Mouse (Mus musculus) lung, postnatal 36 days (tissue): ENCODE results near the gene Pbrm1.

ENCODE experiments used
- DNase-seq: peaks from one replicate; pipeline ENCODE4 v3.0.0; 2022; ENCODE audit warnings: mixed read lengths

The Pbrm1 gene

DNA sequence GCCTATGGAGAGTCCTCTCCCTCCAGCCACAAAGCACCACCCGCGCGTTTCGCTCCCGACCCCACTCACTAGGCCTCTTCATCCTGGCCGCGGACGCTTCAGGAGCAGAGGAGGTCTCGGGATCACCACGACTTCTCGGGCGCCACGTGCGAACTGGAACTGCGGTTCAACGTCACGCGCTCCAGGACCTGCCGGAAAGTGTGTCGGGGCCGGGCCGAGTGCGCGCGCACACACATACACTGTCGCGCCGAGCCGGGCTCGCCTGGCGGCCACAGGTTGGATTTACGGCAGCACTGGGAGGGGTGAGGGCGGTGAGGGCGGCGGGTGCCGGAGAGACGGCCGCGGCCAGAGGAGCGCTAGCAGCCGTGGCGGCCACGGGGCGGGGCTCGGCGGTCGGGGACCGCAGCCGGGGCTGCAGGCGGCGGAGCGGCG, at the start of gene Pbrm1, which contains the start of gene Gnl3:
Gene Pbrm1 (plus strand): TSS at position 279 of the 432 bp plus-strand sequence.
Gene Gnl3 (minus strand): TSS at position 293 of the 432 bp plus-strand sequence.
- peak; percentile 97 for DNase-seq

DNA sequence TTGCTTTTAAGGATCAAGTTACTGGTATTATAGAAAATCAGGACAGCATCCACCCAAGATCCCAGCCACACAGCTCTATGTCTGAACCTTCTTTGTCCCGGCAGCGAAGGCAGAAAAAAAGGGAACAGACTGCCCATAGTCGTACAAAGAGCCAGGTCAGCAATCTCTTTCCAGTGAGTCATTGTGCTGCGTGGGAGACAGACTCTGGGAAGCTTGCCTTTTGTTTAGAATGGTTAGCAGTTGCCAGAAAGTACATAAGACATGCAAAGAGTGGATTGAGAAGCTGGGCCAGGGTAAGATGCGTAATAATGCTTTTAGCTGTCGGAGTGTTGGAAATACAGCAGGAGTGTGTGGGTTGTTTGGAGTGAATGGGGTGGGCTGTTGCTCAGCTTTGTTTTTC, 44.7 kb upstream of the Pbrm1 start:
- peak; percentile 46 for DNase-seq

DNA sequence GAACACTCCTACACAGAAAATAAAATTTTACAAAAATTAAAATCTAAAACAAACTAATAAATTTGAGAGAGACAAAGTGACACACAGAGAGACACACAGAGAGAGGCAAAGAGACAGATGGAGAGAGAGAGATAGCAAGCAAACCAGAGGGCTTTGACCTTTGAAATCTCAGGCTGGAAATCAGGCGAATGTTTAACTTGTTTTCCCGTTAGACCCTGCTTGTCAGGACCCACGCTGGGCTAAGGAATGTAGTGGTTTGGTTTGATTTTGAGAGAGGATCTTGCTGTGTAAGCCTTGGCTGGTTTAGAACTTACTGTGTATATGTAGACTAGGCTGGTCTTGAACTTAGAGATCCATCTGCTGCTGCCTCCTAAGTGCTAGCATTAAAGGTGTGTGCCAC, 42.7 kb upstream of the Pbrm1 start:
- DNase-seq, result no peak

DNA sequence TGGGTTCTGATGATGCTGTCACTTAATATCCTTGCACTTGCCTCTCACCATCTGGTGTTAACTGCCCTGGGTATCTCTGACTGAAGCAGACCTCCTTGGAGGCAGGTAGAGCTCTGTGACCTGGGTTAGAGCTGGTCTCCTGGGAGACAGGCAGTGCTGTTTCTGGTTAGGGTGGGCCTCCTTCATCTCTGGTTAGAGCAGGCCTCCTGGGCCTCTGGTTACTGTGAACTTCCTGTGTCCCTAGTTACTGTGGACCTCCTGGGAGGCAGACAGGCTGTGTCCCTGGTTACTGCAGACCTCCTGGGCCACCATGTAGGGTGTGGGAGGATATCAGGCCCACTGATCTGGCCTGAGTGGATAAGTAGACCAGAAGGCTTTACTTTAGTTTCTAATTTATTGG, 22.5 kb upstream of the Pbrm1 start:
- no peak for DNase-seq

DNA sequence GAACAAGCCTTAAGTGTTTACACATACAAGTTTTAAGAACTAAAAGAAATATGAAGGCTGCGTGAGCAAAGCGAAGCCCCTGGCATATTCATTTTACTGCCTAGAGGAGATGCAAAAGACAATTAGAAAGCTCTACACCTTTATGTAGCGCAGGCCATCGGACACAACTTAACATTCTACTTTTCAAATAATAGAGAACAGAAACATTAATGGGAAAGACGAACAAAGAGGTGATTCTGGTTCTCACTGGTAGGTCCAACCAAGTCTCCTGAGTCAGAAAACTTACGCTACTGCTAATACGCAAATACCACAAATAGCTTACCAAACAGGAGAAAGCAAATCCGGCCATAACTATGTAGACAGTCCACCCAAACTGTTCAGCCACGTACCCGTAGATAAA, 18.6 kb upstream of the Pbrm1 start:
- DNase-seq, result no peak

DNA sequence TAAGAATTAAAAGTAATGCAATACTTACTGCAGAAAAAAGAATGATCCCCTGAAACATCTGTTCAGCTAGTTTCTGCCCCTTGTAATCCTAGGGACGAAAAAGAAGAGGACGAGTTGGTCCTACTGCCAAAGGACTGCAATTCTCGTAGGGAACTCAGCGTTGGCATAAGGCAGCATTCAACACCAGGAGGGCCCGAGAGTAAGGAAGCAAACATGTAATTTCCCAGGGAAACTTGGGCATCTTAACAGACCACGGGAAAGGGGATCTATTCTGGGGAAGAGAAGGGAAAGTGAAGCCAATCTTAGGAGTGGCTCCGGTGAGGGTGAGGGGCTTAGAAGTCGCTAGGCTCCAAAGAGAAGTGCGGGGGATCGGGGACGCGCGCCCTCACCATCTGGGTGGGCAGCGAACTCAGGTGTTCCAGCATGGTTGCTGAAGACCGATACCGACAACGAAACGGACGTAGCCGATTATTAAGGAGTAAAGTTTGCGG, 18.1 kb upstream of the Pbrm1 start:
- no peak for DNase-seq

DNA sequence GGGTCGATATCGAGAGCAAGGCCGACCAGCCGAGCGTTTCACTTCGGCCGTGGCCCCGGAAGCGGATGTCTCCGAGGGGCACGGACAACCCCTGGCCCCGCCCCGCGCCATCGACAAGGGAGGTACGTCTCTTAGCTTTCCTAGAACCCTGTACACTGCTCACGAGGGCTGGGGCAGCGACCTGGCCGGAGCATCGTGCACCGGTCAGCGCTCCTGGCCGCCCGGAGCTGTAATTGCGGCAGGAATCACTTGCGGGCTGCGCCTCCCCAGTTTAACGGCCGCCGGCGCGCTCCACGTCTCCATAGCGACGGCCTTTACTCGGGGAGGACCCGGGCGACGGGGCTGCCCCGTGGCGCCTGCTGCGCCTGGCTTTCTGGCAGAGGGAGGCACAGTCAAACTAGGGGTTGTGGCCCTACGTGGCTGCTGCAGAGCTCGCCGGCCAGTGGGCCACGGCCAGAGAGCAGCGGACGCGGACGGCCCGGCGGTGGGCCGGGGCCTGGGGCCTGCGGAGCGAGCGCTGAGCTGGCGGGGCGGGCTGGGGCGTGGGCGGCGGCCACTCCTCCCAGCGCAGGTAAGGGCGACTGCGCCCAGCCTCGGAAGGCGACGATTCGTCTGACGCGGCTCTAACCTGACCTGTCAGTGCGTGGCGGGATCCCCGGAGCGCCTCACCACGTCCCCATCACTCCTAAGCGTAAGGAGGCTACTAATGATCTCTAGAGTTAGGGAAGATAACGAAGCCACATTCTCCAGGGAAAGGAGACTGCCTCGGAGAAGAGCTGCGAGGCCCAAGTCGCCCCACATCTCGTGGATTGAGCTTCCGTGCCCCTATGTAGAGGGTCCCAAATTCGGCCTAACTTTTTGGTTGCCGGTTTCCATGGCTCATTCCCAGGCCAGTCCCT, 17.4 kb upstream of the Pbrm1 start, which contains the start of the genes Glt8d1 and Spcs1:
Gene Glt8d1 (plus strand): TSS at position 94 of the 899 bp plus-strand sequence.
Gene Spcs1 (minus strand): TSS at position 366 of the 899 bp plus-strand sequence.
- peak; percentile 90 for DNase-seq

DNA sequence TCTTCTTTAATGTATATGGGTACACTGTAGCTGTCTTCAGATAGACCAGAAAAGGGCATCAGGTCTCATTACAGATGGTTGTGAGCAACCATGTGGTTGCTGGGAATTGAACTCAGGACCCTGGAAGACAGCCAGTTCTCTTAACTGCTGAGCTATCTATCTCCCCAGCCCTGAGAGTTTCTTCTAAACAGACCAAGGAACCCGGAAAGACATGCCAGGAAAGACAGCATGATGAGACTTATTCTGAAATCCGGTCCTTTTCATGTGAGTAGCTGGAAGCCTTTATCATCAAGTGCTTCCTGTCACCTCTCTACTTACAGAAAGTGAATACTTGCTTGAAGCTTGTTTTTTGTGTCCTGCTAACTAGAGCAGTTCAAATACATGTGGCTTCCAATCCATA, 14.4 kb upstream of the Pbrm1 start:
- no peak for DNase-seq

DNA sequence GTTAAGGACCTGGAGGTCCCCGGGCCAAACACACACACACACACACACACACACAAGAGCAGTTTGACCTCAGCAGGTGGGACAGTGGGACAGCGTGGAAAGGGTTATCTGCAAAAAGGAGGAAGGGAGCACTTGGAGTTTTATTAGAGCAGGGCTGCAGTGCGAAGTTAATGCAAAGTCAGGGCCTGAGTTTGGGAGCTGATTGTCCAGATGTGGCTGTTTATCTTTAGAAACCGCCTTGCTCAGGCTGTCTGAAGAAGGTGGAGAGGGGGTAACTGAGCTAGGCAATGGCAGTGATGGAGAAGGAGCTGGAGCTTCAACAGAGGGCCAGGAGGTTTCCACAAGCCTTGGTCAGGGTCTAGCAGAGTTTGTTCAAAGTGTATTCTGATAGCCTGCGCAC, 12.2 kb upstream of the Pbrm1 start:
- DNase-seq, result no peak

DNA sequence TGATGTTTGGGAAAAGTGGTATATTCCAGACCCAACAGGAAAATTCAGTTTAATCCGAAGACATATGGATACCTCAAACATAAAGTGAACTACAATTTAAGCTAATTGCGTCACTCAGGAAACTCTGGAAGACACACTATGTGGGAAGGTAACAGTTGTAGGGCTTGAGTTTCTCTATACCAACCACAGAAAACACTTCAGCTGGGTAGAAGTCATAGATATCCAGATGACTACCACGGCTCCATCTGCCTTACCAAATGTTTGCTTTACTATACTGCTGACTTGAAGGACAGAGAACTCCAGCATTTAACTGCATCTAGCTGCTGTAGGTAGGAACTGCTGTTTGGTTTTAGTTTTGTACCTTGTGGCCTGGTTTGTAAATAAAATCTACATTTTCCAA, 7.3 kb upstream of the Pbrm1 start:
- no peak for DNase-seq

DNA sequence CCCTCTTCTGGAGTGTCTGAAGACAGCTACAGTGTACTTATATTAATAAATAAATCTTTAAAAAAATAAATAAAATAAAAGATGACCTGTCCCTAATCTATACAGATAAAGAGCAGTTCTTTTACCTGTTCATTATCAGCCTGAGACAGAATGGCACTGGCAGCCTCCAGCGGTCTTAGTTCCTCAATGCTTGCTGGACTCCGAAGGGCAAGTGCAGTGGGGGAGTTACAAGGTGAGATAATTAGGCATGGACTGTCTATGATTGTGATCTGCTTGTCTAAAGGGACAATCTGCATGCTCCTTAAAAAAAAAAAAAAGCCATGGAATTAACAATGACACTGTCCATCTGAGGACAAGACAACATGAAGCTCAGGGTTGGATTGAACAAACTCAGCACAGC, 5.0 kb upstream of the Pbrm1 start:
- no peak for DNase-seq

DNA sequence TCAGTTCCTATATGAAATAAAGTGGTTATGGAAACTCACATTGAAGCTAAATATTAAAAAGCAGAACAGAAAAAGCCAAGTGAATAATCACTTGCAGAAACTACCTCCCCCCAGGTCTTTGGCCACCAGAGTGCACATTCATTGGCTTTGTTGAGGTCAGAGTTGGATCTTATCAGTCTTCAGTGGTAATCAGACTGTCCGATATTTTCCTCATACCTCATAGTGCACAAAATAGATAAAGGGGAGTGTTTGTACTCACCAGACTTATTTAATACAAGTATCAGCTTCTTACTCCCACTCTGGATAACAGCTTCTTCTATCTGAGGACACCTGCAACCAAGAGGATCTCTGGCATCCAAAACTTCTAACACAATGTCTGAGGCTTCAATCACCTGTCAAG, 2.9 kb upstream of the Pbrm1 start:
- no peak for DNase-seq

DNA sequence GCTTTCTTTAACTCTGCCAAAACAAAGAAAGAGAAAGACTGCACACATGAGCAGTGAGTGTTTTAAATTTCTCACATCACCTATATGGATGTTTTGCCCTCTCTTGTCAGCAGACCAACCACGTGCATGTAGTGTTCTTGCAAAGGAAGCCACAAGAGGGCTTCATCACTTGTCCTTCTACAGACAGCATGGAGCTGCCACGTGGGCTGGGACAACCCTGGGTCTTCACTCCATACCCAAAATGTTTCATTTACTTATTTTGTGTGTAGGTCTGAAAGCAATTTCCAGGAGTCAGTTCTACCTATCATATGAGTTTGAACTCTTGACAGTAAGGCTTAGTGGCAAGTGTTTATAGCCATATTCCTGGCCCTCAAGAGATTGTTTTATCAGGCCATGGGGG, 1.1 kb upstream of the Pbrm1 start:
- peak; percentile 13 for DNase-seq

DNA sequence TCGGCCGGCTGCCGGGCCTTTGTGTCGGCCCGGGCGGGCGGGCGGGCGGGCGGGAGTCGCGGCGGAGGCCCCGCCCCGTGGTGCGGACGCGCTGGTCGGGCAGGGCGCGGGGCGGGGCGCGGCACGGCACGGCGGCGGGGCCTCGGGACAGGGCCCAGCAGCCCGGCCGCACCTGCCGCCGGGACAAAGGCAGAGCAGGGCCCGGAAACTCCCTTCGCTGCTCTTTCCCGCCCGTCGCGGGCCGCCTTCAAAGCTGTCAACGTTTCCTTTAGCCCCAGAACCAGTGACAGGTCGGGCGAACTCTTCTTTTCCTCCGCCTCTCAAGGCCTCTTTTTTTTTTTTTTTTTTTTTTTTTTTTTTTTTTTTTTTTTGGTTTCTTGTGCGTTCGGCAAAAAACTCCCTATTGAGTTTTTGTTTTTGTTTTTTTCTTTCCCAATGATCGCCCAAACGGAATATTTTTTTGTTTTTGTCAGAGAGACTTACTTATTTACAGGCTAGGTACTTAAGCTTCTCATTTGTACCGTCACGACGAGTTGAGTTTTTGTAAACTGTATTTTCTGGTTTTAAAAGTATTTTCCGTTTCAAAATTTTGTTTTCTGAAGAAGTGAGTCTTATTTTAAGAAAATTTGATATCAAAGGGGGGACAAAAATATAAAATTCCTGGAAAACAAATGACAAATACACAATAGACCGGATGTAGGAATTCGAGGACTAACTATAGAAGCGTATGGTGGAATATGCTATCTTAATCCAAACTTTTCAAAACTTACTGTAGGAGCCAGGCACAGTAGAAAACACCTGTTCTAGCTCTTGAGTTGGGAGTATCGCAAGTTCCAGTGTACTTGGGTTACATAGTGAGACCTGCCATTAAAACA, 630 bp downstream of the Pbrm1 start:
- DNase-seq, result peak; percentile 80

DNA sequence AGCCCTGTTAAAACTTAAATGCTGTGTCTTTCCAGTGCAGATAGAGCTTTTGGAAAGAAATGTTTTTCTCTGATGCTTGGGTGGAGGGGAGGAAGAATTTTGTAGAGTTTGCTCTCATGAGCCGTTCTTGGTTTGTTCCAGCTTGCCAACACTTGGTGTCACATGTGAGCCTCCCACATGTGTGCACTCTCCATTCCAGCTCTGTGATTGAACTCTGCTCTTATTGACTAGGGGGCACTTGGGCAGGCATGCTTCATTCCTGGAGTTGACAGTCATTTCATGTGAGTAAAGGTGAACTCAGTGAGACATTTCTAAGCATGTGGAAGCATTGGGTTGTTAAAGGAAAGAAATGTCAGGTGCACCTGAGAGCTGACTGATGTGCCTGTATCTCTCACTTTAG, 3.6 kb downstream of the Pbrm1 start:
- DNase-seq, result no peak

DNA sequence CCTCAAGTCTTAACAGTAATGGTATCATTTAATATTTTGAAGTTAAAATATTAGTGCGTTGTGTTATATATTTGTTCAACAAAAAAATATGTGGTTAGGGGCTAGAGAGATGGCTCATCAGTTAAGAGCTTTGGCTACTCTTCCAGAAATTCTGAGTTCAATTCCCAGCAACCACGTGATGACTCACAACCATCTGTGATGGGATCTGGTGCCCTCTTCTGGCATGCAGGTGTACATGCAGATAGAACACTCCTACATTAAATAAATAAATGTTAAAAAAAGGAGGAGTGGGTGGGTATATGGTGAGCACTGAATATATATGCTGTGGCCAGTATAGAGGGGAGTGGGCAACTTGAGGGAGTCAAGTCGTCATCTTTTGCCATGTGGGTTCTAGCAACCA, 6.8 kb downstream of the Pbrm1 start:
- DNase-seq, result no peak

DNA sequence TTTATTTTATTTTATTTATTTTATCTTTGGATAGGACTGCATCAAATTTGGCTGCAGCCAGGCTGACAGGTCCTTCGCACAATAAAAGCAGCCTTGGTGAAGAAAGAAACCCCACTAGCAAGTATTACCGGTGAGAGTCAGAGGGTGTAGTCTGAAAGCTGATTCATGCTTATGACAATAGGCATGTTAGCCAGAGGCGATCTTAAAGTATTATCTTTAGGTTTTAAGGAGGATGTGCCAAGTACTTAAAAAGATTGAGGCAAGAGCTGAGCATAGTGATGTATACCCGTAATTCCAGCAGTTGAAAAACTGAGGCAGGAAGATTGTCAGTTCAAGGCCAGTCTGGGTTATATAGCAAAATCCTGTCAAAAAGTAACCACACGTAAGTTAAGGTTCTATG, 26.4 kb downstream of the Pbrm1 start:
- no peak for DNase-seq

DNA sequence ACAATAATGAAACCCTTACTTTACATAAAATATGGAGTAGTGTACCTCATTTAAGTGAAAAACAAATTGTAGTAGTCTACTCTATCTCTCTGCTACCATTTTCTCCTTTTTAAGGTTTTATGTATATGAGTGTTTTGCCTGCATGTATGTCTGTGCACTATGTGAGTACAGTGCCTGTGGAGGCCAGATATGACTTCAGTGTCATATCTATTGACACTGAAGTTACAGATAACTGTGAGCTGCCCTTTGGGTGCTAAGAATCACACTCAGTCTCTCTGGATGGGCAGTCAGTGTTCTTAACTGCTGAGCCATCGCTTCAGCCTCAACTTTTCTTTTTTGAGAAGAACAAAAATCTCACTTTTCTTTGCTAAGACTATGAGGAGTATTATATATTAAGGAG, 26.9 kb downstream of the Pbrm1 start:
- DNase-seq, result no peak

DNA sequence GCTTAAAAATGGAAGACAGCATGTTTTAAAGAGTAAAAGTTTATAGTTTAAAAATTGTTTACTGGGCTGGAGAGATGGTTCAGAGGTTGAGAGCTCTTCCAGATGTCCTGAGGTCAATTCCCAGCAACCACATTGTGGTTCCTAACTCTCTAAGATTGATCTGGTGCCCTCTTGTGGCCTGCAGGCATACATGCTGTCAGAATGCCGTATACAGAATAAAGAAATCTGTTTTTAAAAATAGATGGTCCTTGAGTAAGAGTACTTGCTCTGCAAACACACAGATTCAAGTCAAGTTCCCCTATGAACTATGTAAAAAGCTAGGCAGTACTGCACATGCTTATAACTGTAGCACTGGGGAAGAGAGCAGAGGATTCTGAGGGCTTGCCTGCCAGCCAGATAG, 43.3 kb downstream of the Pbrm1 start:
- DNase-seq, result peak; percentile 50

DNA sequence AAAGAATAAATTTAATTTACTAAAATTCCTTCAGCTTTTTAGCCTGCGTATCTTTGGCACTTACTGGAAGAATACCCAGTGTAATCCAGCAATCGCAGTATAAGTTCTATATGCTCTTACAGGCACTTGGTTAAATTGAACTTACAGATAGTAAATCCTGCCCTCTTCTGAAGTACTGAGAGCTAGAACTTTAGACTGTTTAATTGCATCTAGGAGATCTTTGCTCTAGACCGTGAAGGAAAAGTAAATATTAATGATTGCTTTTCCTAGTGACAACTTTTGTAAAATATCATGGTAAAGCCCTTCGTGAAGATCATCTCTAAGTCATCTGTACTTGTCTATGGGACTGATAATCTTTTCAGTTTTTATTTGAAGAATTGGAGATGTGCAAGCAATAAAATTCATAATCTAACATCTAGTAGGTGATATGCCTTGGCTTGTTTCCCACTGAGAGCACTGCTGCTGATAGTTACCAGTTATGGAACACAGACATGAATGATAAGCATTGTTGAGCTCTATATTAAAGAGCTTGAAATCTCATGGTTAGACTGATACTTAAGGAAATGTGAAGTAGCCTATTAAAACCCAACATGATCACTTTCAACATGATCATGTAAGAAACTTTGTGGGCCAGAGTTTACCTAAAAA, 50.3 kb downstream of the Pbrm1 start:
- no peak for DNase-seq

DNA sequence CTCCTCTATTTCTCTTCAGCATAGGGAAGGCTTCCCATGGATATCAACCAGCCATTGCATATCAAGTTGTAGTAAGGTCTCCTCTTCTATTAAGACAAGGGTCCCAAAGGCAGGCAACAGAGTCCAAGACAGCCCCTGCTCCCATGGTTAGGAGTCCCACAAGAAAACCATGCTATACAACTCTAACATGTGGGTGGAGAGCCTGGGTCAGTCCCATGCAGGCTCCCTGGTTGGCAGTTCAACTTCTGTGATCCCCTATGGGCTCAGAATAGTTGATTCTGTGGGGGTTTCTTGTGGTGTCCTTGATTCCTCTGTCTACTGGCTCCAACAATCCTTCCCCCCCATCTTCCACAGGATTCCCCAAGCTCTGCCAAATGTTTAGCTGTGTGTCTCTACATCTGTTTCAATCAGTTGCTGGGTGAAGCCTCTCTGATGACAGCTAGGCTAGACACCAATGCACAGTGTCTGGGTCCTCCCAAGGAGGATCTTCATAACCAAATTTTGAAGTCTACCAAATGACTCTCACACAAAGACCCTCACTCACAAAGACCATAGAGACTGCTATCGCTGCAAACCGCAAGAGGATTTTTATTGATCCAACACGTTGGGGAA, 59.8 kb downstream of the Pbrm1 start:
- DNase-seq, result no peak

DNA sequence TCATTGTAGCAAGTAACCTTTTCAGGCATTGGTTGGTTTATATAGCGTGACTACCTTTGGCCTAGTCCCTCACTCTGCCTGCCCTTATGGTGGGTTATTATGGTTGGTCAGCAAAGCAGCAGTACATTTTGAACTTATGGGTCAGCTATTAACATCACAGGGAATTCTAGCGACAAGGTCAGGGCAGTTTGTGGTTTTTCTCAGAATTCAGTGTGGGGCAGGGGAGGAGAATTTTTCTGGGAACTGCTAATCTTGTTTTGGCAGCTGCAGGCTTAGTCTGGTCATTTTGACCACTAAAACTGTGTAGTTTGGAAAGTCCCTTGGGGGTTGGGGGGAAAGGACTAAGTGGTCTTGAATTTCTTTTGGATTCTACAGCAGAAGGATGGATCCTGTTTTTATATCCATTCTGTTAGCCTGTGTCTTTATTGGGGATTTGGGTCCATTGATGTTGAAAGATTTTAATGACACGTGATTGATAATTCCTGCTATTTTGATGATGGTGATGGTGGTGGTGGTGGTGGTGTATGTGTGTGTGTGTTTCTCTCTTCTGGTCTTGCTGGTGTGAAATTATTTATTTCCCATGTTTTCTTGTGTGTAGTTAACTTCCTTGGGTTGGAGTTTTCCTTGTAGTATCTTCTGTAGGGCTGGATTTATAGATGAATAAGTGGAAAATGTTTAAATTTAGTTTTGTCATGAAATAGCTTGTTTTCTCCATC, 60.5 kb downstream of the Pbrm1 start:
- DNase-seq, result no peak
